Mouse (Mus musculus) E14TG2a.4 (cell line): Measurements from ENCODE around the gene Vps13d.

Experiments used
- H3K27me3 ChIP-seq: 2 replicates; pipeline ENCODE4 v1.6.1; 2014; ENCODE audit warnings: low read length, control low read depth; ENCODE audit not compliant: insufficient read depth
- H3K36me3 ChIP-seq: 2 replicates; pipeline ENCODE4 v1.6.1; 2014; ENCODE audit warnings: low read length, control low read depth; ENCODE audit not compliant: insufficient read depth
- H3K4me1 ChIP-seq: replicated peaks from 2 replicates; pipeline ENCODE4 v1.6.1; 2014; ENCODE audit warnings: low read depth, low read length, control low read depth
- H3K4me3 ChIP-seq: replicated peaks from 2 replicates; pipeline ENCODE4 v1.5.1; 2014; ENCODE audit warnings: mild to moderate bottlenecking, low read length
- H3K9me3 ChIP-seq: 2 replicates; pipeline ENCODE4 v1.6.1; 2014; ENCODE audit warnings: low read length, control low read depth
- CTCF ChIP-seq: conservative IDR thresholded peaks from 2 replicates; pipeline ENCODE4 v1.5.1; 2014; ENCODE audit warnings: low read length
- NANOG ChIP-seq: IDR thresholded peaks from 2 replicates; pipeline ENCODE4 v1.6.1; 2014; ENCODE audit warnings: borderline replicate concordance, low read length, mixed read lengths
- POU5F1 ChIP-seq: IDR thresholded peaks from 2 replicates; pipeline ENCODE4 v1.6.1; 2014; ENCODE audit warnings: low read length, borderline replicate concordance

The Vps13d gene

DNA sequence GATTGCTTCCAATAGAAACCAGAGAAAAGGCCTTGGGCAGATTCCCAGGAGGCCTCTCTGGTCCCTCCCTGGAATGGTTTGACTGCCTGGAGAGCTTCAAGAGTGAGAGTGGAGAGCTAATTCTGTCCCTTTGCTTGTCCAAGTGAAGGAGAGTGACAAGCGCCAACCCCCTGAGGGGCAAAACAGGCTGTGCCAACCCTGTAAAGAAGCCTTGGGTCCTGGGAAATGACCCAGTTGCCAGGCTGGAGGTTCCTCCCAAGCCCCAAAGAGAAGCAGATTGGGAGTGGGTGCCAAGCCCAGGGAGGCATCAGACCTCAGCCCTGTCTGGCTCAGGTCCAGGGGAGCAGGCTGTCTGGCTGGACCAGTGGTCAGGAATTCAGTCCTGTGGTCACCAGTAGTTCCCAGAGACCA lies 265.0 kb downstream of the Vps13d start:
- Histone ChIP-seq H3K4me3 (no peak overlapping the region), H3K36me3 (no peaks in the 10 kb centered on the region), H3K27me3 (no peaks in the 10 kb centered on the region; the same call in 1 of the 2 replicates), H3K4me1 (peaks cover 16% of the 10 kb centered on the region), H3K9me3 (peaks cover 8% of the 10 kb centered on the region; the same call in 1 of the 2 replicates)
- no peak for TF ChIP-seq POU5F1
- TF ChIP-seq CTCF, result no peak
- TF ChIP-seq NANOG, result no peak

DNA sequence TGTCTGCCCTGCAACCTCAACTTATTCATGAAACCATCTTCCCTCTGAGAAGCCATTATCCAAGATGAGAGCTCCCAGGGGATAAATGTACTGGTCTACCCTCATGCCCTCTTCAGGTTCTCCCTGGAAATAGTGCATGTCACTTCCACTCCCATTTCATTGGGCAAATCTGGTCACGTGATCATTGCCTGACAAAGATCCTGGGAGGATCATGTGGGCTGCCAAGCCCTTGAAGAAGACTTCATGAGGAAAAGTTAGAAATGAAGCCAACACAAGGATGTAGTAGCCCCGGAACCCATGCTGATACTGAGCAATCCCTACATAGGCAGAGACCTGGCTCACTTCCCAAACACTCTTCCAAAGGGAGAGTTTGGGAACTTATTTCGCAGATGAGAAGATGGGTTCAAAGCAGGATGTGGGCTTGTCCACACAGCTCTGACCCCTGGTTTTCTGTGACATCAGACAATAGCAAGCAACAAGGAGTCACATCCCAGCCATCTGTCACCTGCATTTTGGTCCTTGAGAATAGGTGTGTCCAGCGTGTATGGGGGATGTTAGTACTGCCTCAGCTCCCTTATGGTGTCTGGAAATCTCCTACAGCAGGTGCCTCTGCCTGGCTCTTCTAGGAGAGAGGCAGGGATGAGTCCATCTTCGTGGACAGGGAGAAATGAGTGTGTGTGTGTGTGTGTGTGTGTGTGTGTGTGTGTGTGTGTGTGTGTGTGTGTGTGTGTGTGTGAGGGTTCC lies 265.9 kb downstream of the Vps13d start:
- TF ChIP-seq POU5F1 (no peak), CTCF (no peak), NANOG (no peak)
- Histone ChIP-seq H3K4me3 (no peak overlapping the region), H3K36me3 (no peaks in the 10 kb centered on the region), H3K4me1 (peaks cover 7% of the 10 kb centered on the region; the same call in 1 of the 2 replicates), H3K27me3 (no peaks in the 10 kb centered on the region; the same call in 1 of the 2 replicates), H3K9me3 (peaks cover 6% of the 10 kb centered on the region; the same call in 1 of the 2 replicates)
